Mouse (Mus musculus) bone marrow, adult 2 months (tissue): ENCODE data around the gene Ciz1. TPM values are rescaled to one million over a fixed set of nuclear protein-coding genes. Genes with fewer than 3 reads are reported as not detected.

Experiments
- H3K27ac ChIP-seq: fragments of 200-500 bp; 2 replicates; pipeline ENCODE4 v1.5.1; 2012; ENCODE audit warnings: low read depth, mild to moderate bottlenecking, control low read depth, inconsistent platforms, low read length; ENCODE audit not compliant: control insufficient read depth, poor library complexity, insufficient read depth
- H3K4me1 ChIP-seq: fragments of 200-500 bp; 2 replicates; pipeline ENCODE4 v1.6.1; 2011; ENCODE audit warnings: low read length; ENCODE audit not compliant: control insufficient read depth, insufficient read depth
- H3K4me3 ChIP-seq: fragments of 200-500 bp; replicated peaks from 2 replicates; pipeline ENCODE3; 2011; ENCODE audit warnings: mild to moderate bottlenecking, low read depth, low read length, control low read depth; ENCODE audit not compliant: control insufficient read depth
- CTCF ChIP-seq: fragments of 200-500 bp; IDR thresholded peaks from 2 replicates; pipeline ENCODE4 v1.5.1; 2011; ENCODE audit warnings: low read length, control low read depth; ENCODE audit not compliant: control insufficient read depth, insufficient read depth
- POLR2A ChIP-seq: fragments of 200-500 bp; IDR thresholded peaks from 2 replicates; pipeline ENCODE4 v1.6.1; 2011; ENCODE audit warnings: low read depth, mild to moderate bottlenecking, control low read depth, low read length, borderline replicate concordance; ENCODE audit not compliant: control insufficient read depth
- WGBS: fragments of 180-500 bp; shearing (Covaris S2); methylation state at CpG from one replicate; pipeline ENCODE4 v1.1.7; 2018; 5-methylcytosine and 5-hydroxymethylcytosine counted together
- polyA plus RNA-seq: library from polyadenylated mRNA; stranded (reverse); fragments of >200 nt; gene quantifications from 2 replicates; pipeline ENCODE4 v1.2.4, GENCODE M21; 2011; ENCODE audit warnings: low replicate concordance; ENCODE audit not compliant: missing spikeins, insufficient read depth, insufficient read length

Ciz1 gene
- polyA plus RNA-seq, 1 experiment, result 127 TPM

DNA sequence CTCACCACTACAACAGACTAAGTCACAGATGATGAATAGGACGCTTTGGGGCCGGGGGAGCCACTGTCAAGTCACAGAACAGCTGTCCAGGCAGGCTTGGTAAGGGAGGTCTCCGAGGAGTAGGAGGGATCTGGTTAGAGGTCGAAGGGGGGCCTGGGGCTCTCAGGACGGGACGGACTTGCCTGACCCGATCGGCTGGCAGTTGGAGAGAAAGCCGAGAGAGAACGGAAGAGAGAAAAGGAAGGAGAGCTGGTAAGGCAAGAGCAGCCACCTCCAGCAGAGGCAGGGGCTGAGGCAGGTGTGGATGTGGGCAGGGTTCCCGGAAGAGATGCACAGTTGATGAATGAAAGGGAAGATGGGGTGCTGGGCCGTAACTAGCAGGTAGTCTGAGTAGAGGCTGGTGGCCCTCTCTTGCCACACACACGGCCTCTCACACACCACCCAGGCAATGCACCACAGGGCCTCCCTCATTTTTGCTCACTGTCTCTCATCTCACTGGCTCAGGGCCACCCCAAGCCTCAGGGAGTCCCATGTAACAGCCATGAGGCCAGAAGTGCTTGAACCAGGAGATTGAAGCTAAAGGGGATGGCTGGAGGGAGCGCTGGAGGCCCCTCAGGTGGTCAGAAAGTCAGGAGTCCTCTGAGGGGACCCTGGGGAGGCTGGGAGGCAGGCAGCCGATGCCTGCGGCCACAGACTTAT is 43.1 kb upstream of the Ciz1 start:
- WGBS, result 86% methylated on average over 16 of the region's 16 CpGs
- no peak for TF ChIP-seq POLR2A
- no peak for TF ChIP-seq CTCF
- H3K4me1 ChIP-seq, result peaks cover 6% of the 10 kb centered on the region; the same call in 1 of the 2 replicates
- no peak overlapping the region for H3K4me3 ChIP-seq
- H3K27ac ChIP-seq, result no peak overlapping the region

DNA sequence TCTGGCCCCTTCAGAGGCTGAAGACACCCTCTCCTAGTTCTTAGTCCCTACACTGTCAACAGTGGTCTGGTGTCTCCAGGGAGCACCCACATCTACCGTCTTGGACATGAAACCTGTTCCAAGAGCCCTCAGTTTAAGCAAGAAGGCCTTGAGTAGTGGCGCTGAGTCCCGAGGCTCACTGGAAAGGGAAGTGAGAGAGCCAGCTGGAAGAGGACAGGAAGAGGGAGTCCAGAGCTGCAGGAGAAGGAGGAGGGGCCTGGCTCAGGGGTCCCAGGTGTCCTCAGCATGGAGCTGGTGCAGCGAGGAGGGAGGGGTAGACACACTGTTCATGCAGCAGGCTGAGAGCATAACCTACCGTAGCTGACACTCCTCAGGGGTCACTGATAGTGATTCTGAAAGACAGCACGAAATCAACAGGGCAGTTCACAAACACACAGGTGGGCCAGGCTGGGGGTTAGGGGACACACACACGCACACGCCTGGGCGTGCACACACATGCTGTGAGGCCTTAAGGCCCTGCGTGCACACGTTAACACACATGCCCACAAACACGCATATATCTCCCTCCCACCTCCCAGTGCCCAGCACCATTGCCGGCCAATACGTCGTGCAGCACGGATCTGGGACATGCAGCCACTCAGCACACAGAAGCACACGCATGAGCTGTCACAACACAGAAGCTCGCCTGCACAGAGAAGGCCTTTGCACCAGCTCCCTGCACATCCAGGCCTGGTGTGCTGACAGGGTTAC is 41.9 kb upstream of the Ciz1 start:
- Histone ChIP-seq H3K4me3 (no peak overlapping the region), H3K4me1 (peaks cover 6% of the 10 kb centered on the region; the same call in 1 of the 2 replicates), H3K27ac (no peak overlapping the region; the same call in 1 of the 2 replicates)
- TF ChIP-seq CTCF, result no peak
- TF ChIP-seq POLR2A, result no peak
- WGBS, result 76% methylated on average over 18 of the region's 18 CpGs

DNA sequence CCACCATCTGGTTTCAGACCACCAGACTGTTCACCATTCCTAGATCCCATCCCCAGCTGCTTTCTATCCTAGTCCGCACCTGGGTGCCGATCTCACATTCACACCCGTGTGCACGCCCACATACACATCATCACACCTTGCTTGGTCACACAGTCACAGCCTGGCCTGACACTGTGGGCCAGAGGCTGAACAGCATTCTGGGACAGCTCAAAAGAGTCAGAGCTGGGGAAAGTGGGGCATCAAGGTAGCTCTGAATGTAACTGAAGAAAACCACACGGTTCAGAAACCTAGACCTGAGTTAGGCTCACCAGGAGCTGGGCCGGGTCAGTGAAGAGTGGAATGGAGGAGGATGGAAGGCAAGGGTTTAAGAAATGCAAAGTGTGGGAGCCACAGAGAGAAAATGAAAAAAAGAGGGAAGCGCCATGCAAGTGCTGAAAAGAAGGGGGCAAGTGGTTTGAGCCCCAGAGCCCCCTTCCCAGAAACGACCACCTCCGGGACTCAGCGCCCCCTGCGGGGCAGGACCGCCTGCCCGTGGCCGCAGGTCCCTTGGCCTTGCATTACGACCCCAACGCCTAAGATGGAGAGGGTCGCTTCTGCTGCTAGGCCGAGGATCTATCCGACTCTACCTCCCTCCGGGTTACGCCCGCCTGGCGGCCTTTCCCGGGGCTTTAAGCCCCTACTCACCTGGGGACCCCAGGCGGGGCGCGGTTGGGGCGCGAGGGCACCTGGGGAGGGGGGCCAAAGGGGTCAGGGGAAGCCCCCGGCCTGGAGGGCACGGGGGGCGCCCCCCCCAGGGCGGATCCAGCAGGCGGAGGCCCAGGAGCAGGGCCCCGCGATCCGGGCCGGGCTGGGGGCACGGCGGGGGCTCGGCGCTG is 40.4 kb upstream of the Ciz1 start:
- no peak overlapping the region for H3K4me3 ChIP-seq
- 9% methylated on average over 42 of the region's 42 CpGs for WGBS
- H3K27ac ChIP-seq, result no peak overlapping the region
- TF ChIP-seq POLR2A (no peak), CTCF (no peak)
- peaks cover 6% of the 10 kb centered on the region; the same call in 1 of the 2 replicates for H3K4me1 ChIP-seq

DNA sequence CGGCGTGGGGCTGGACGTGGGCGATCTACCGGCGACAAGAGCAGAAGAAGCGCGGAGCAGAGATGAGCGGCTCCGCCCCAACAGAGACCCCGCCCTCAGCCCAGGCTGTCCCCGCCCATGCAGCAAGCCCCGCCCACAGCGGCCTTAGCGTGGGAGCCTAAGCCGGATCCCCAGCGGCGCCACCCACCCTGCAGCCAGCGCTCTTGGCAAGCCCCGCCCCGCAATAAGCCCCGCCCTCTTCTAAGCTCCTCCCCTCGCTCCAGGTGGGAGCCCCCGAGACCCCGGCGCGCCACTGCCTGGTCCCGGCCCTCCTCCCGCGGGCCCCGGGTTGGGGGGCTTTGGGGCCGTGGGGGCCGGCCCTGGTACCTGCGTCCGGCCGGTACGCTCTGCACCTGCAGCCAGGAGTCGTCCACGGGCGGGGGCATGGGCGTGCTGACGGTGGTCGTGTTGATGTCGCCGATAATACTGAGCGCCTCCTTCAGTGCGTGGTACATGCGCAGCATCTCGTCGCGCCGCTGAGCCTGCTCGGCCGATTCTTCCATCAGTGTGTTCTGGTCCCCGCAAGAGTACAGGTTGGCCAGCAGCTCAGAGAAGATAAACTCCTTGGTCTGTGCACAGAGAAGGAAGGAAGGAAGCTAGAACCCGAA is 39.7 kb upstream of the Ciz1 start:
- H3K27ac ChIP-seq, result no peak overlapping the region
- no peak for TF ChIP-seq CTCF
- no peak for TF ChIP-seq POLR2A
- 1% methylated on average over 56 of the region's 56 CpGs for WGBS
- H3K4me1 ChIP-seq, result peaks cover 6% of the 10 kb centered on the region; the same call in 1 of the 2 replicates
- H3K4me3 ChIP-seq, result no peak overlapping the region

DNA sequence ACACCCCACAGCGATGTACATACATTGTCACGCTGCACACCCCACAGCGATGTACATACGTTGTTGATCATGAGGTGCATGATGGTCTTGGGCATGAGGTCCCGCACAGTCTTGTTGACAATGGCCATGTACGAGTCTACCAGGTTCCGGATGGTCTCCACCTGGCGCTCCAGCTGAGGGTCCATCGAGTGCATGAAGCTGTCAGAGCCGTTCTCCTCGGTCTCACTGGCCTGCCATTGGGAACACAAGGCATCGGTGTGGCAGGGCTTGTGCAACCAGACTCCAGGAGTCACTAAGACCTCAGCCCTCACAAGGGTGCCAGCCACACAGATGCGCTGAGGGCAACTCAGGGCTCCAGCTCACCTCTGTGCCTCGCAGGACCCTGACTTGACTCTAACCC is 37.3 kb upstream of the Ciz1 start:
- 90% methylated on average over 14 of the region's 14 CpGs for WGBS
- Histone ChIP-seq H3K4me3 (no peak overlapping the region), H3K27ac (no peak overlapping the region), H3K4me1 (peaks cover 6% of the 10 kb centered on the region; the same call in 1 of the 2 replicates)
- no peak for TF ChIP-seq CTCF
- TF ChIP-seq POLR2A, result no peak

DNA sequence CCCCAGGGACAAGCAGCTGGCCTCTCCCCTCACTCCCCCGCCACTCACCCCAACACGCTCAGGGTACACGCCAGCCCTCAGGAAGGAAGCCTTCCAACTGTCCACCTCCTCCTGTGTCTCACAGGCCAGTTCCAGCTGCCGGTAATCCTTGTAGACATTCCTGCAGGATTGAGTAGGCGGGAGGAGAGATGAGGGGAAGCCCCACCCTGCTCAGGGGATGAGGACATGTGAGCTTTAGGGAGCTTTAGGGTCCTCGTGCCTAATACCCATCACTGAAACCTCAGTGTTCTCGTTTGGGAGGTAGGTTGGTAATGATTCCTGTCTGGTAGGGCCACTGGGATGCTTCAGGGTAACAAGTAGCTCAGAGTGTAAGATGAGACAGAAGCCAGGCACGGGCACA is 36.4 kb upstream of the Ciz1 start:
- 64% methylated on average over 8 of the region's 8 CpGs for WGBS
- TF ChIP-seq CTCF (no peak), POLR2A (no peak)
- peaks cover 1% of the 10 kb centered on the region; the same call in 1 of the 2 replicates for H3K4me1 ChIP-seq
- H3K27ac ChIP-seq, result no peak overlapping the region
- no peak overlapping the region for H3K4me3 ChIP-seq

GRCm38 (mm10) chr2:32316887-32317656 is 35.1 kb upstream of the Ciz1 start:
- TF ChIP-seq CTCF (no peak), POLR2A (no peak)
- 74% methylated on average over 20 of the region's 20 CpGs for whole genome bisulfite sequencing
- H3K4me3 ChIP-seq, result no peak overlapping the region
- no peaks in the 10 kb centered on the region for H3K4me1 ChIP-seq
- H3K27ac ChIP-seq, result no peak overlapping the region
